27 mouse cellular contexts compared by ENCODE assay signal in the genomic region with DNA sequence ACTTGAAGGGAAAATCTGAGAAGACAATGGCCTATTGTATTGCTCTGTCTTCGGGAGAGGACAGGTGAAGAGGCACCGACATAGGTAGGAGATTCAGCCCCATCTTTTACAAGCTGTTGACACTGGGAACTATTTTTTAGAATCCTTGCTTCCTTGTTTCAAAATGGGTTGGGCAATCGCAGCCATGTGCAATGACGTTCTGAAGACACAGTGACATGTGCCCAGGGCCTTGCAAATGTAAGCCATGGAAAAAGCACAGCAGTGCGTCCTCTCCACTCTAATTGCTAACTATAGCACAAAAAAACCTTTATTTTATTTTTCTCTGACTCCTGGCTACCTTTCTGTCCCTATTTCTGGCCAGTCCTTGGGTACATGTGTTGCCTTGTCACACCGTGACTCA. TPM values are rescaled to one million over a fixed set of nuclear protein-coding genes. Genes with fewer than 3 reads are reported as not detected.
A peak's percentile ranks its signal among the peaks of the same experiment; 100 is the strongest.
DNase-seq lines count a peak whose midpoint lies in the region; ATAC-seq and TF ChIP-seq lines count a peak whose summit lies in the region.
"Had no signal": no experiment of that assay in that cellular context is flagged by ENCODE, and none has a peak within 500 bp of the region (broad histone marks: within the 10 kb centered on the region; RNA-seq: fewer than 3 reads in every experiment).

No protein-coding gene starts in this region.

- H3K36me3 ChIP-seq in intestine, embryonic 15.5 days: no peaks in the 10 kb centered on the region
- no peaks in the 10 kb centered on the region for H3K36me3 ChIP-seq in intestine, postnatal 0 days (ENCODE audit: control insufficient read depth, insufficient read depth)
- H3K36me3 ChIP-seq: embryonic facial prominence, embryonic 13.5 days; embryonic facial prominence, embryonic 15.5 days; forebrain, embryonic 10.5 days; forebrain, embryonic 12.5 days had no signal

- H3K4me3 ChIP-seq in intestine, embryonic 15.5 days (replicated peaks): no peak overlapping the region
- H3K4me3 ChIP-seq in intestine, postnatal 0 days (ENCODE audit: low read depth, low read length): no peak overlapping the region
- H3K4me3 ChIP-seq: embryonic facial prominence, embryonic 13.5 days; embryonic facial prominence, embryonic 15.5 days; erythroblast, embryonic 14.5 days; forebrain, embryonic 10.5 days; forebrain, embryonic 12.5 days had no signal

- no peak overlapping the region for H3K4me2 ChIP-seq in intestine, embryonic 15.5 days (replicated peaks)
- H3K4me2 ChIP-seq in intestine, postnatal 0 days (replicated peaks; ENCODE audit: low read depth): no peak overlapping the region
- H3K4me2 ChIP-seq: embryonic facial prominence, embryonic 13.5 days; embryonic facial prominence, embryonic 15.5 days; forebrain, embryonic 12.5 days had no signal

- H3K9ac ChIP-seq in intestine, embryonic 15.5 days: no peak overlapping the region
- no peak overlapping the region for H3K9ac ChIP-seq in intestine, postnatal 0 days (ENCODE audit: low read depth, low read length)
- H3K9ac ChIP-seq: embryonic facial prominence, embryonic 13.5 days; embryonic facial prominence, embryonic 15.5 days; forebrain, embryonic 12.5 days had no signal

- H3K9me3 ChIP-seq in intestine, embryonic 15.5 days: no peaks in the 10 kb centered on the region
- no peaks in the 10 kb centered on the region for H3K9me3 ChIP-seq in intestine, postnatal 0 days (ENCODE audit: control insufficient read depth)
- H3K9me3 ChIP-seq: embryonic facial prominence, embryonic 13.5 days; embryonic facial prominence, embryonic 15.5 days; forebrain, embryonic 10.5 days; forebrain, embryonic 12.5 days had no signal

- no peak for TF ChIP-seq CTCF in intestine, postnatal 0 days (IDR thresholded peaks at IDR 0.05; ENCODE audit: low read depth)

- no peak overlapping the region for H3K27ac ChIP-seq in intestine, embryonic 15.5 days
- no peak overlapping the region for H3K27ac ChIP-seq in intestine, postnatal 0 days (ENCODE audit: low read depth, low read length)
- H3K27ac ChIP-seq: embryonic facial prominence, embryonic 13.5 days; embryonic facial prominence, embryonic 15.5 days; forebrain, embryonic 10.5 days; forebrain, embryonic 12.5 days had no signal

- no peak for DNase-seq in Muller cell, postnatal 12 days (ENCODE audit: inconsistent ontology term)
- DNase-seq in urinary bladder, postnatal 36 days (ENCODE audit: low spot score in 2 of 2): no peak
- no peak for DNase-seq in thymus, adult 18-20 months
- no peak for DNase-seq in spleen, postnatal 14 days (ENCODE audit: low spot score in 2 of 2)
- DNase-seq: adrenal gland, adult 8-10 months; adrenal gland, postnatal 14 days; adrenal gland, postnatal 36 days; cerebellum, adult 11-12 months; cerebellum, adult 2 months; cerebellum, adult 9-10 months; cerebellum, postnatal 10 days; cerebellum, postnatal 25 days had no signal

- ATAC-seq in intestine, embryonic 15.5 days: 0 out of 2 replicates have a peak, but pooled peaks have one; percentile 25
- peak; percentile 78 for ATAC-seq in intestine, postnatal 0 days
- ATAC-seq in megakaryocyte progenitor cell, adult 5-6 weeks (replicated peaks; ENCODE audit: poor library complexity): peak; percentile 57
- ATAC-seq: activated CD4-positive, CD25-positive, alpha-beta regulatory T cell, adult 4 months; forebrain, embryonic 14.5 days; forebrain, embryonic 16.5 days; Patski had no signal

- no peaks in the 10 kb centered on the region for H3K27me3 ChIP-seq in intestine, embryonic 15.5 days (replicated peaks)
- no peaks in the 10 kb centered on the region for H3K27me3 ChIP-seq in intestine, postnatal 0 days (replicated peaks; ENCODE audit: control insufficient read depth, insufficient read depth, low read length)
- H3K27me3 ChIP-seq: embryonic facial prominence, embryonic 15.5 days; forebrain, embryonic 12.5 days had no signal

- no peaks in the 10 kb centered on the region for H3K4me1 ChIP-seq in intestine, embryonic 15.5 days (replicated peaks)
- H3K4me1 ChIP-seq in intestine, postnatal 0 days (replicated peaks; ENCODE audit: control insufficient read depth, insufficient read depth, low read length): no peaks in the 10 kb centered on the region
- H3K4me1 ChIP-seq: embryonic facial prominence, embryonic 13.5 days; forebrain, embryonic 10.5 days; forebrain, embryonic 12.5 days had no signal

- WGBS in intestine, embryonic 15.5 days: 72% methylated on average over 6 of the region's 6 CpGs
- 54% methylated on average over 6 of the region's 6 CpGs for WGBS in intestine, postnatal 0 days

RNA-seq across cellular contexts. Expression of a gene that starts 7.0 kb away (rescaled TPM):
- 0.36 and 0.40 TPM in 2 replicates for polyA plus RNA-seq in intestine, embryonic 15.5 days (2015; fragmentation: Nextera tagmentation; extraction: Ambion mirVana)
- polyA plus RNA-seq in intestine, postnatal 0 days (2015; fragmentation: Nextera tagmentation; extraction: Ambion mirVana): 0.04 TPM in 1 of 2 replicates, not detected in the other
- not detected in 2 replicates for total RNA-seq in megakaryocyte progenitor cell, adult 5-6 weeks (2015)
- total RNA-seq in megakaryocyte progenitor cell, adult 5-6 weeks (2017): not detected in 2 replicates
- total RNA-seq: MEL had no signal
- polyA plus RNA-seq: C2C12; cerebellum, adult 2 months; cortical plate, adult 2 months; erythroblast, embryonic 14.5 days; forebrain, embryonic 10.5 days; forebrain, embryonic 16.5 days; Patski had no signal

RNA-seq across cellular contexts. Expression of a gene that starts 42.9 kb away (rescaled TPM):
- 1.4 TPM in 2 replicates for polyA plus RNA-seq in intestine, embryonic 15.5 days (2015; fragmentation: Nextera tagmentation; extraction: Ambion mirVana)
- polyA plus RNA-seq in intestine, postnatal 0 days (2015; fragmentation: Nextera tagmentation; extraction: Ambion mirVana): 1.2 TPM in 2 replicates
- total RNA-seq in megakaryocyte progenitor cell, adult 5-6 weeks (2015): 2.9 and 3.9 TPM in 2 replicates
- 8.1 and 9.2 TPM in 2 replicates for total RNA-seq in megakaryocyte progenitor cell, adult 5-6 weeks (2017)
- total RNA-seq: MEL had no signal
- polyA plus RNA-seq: C2C12, Patski had no signal

RNA-seq across cellular contexts. Expression of a gene that starts 58.1 kb away (rescaled TPM):
- polyA plus RNA-seq in intestine, embryonic 15.5 days (2015; fragmentation: Nextera tagmentation; extraction: Ambion mirVana): 76.5 and 77.2 TPM in 2 replicates
- polyA plus RNA-seq in intestine, postnatal 0 days (2015; fragmentation: Nextera tagmentation; extraction: Ambion mirVana): 54.5 and 57.2 TPM in 2 replicates
- total RNA-seq in megakaryocyte progenitor cell, adult 5-6 weeks (2015): not detected in 2 replicates
- total RNA-seq in megakaryocyte progenitor cell, adult 5-6 weeks (2017): 0.07 TPM in 1 of 2 replicates, not detected in the other
- total RNA-seq: MEL had no signal
- polyA plus RNA-seq: C2C12; erythroblast, embryonic 14.5 days had no signal

Comparison
In these comparisons a context has a peak if more than half of its experiments do, and no peak if none do; other contexts are left out.
1. ATAC-seq: peak in every context shown above with its lines; median percentile 78 in intestine, postnatal 0 days; 57 in megakaryocyte progenitor cell, adult 5-6 weeks; 25 in intestine, embryonic 15.5 days.